Mouse (Mus musculus): Measurements from ENCODE around the gene Zfhx3. TPM values are rescaled to one million over a fixed set of nuclear protein-coding genes. Genes with fewer than 3 reads are reported as not detected.

Zfhx3 gene
- polyA plus RNA-seq, 1 experiment from 2014 or later: 44.7 TPM

DNA sequence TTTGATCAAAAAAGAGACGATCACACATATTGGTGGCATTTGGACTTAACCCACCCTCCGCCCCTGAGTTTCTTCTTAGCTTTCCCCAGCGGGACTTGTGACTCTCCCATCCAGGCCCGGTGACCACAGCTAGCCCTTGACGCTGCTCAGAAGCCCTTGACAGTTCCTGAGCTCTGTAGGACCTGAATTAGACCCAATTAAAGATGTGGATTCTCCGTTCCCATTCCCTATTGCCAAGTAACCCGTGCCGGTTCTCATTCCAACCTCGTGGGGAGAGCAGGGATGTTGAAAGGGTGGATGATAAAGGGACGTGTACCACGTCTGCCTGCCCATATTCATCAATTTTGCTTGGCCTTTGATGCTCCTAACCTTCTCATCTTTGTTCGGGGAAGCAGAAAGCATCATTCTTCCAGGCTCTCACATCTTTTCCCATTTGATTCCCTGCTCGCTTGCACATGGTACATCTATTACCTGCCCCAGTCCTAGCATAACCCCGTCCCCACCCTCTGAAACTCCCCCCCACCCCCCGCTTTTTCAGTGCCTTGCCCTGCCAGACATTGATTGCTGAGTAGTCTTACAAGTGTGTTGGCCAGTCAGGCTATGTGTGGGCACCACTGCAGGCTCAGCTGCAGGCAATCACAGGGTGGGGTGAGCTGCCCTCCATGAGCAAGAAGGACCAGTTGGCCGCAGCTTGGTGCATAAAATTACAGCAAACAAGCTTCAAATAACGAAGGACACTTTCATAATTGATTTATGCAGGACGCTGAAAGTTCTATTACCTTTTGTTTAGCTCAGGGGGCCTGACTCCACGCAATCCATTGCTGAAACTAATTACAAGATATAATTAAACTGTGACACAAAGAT is 525.0 kb downstream of the Zfhx3 start:
- no peak overlapping the region; the same call in 1 of the 2 replicates for H3K9ac ChIP-seq (ENCODE audit: low read depth, low read length)
- peak; percentile 65 for ATAC-seq
- 44% methylated on average over 19 of the region's 19 CpGs for WGBS
- H3K4me2 ChIP-seq (ENCODE audit: low read length): no peak overlapping the region
- peak overlapping the region; percentile 77 for H3K27ac ChIP-seq (ENCODE audit: low read length)
- H3K36me3 ChIP-seq (ENCODE audit: control insufficient read depth, insufficient read depth, low read length): no peaks in the 10 kb centered on the region
- H3K27me3 ChIP-seq (ENCODE audit: control insufficient read depth, insufficient read depth, low read depth, low read length): no peaks in the 10 kb centered on the region
- H3K9me3 ChIP-seq (replicated peaks; ENCODE audit: control insufficient read depth, low read length, poor library complexity, severe bottlenecking): no peaks in the 10 kb centered on the region
- no peak overlapping the region for H3K4me3 ChIP-seq (ENCODE audit: low read depth, low read length)
- H3K4me1 ChIP-seq (ENCODE audit: control insufficient read depth, insufficient read depth, low read length): peaks cover 22% of the 10 kb centered on the region

DNA sequence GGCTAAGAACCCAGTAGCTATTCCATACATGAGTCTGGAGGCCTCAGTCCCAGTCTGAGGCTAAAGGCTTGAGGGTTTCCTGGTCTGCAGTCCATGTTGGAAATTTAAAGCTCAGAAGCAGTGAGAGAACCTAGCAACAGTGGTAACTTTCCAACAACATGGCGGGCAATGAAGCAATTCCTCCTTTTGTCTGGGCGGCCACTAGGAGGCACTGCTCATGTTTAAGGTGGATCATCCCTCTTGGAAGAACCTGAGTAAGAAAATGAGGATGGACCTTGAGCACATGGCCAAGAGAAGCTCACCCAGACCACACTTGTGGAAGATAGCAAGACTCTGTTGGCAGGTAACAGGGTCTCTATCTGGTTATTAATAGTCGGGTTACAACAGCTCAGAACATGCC is 527.8 kb downstream of the Zfhx3 start:
- H3K4me3 ChIP-seq (ENCODE audit: low read depth, low read length): no peak overlapping the region
- whole genome bisulfite sequencing: 93% methylated on average over 3 of the region's 3 CpGs
- H3K27me3 ChIP-seq (ENCODE audit: control insufficient read depth, insufficient read depth, low read depth, low read length): no peaks in the 10 kb centered on the region
- no peaks in the 10 kb centered on the region for H3K36me3 ChIP-seq (ENCODE audit: control insufficient read depth, insufficient read depth, low read length)
- peaks cover 22% of the 10 kb centered on the region for H3K4me1 ChIP-seq (ENCODE audit: control insufficient read depth, insufficient read depth, low read length)
- ATAC-seq: no peak
- H3K9me3 ChIP-seq (replicated peaks; ENCODE audit: control insufficient read depth, low read length, poor library complexity, severe bottlenecking): no peaks in the 10 kb centered on the region
- no peak overlapping the region for H3K9ac ChIP-seq (ENCODE audit: low read depth, low read length)
- no peak overlapping the region for H3K4me2 ChIP-seq (ENCODE audit: low read length)
- no peak overlapping the region for H3K27ac ChIP-seq (ENCODE audit: low read length)

DNA sequence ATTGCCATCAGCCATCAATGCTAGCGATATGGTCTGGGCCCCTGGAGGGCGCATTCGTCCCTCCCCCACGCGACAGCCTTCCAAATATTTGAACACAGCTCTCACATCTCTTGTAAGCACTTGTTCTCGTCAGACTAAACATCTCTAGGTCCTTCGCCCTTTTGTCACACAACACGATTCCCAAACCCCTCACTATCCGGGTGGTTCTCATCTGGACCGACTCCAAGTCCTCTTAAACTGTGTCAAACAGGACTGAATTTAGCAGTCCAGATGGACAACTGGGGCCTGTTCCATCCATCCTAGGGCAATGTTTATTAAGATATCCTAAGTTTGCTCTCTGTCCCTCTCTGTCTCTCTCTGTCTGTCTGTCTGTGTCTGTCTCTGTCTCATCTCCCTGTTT is 532.1 kb downstream of the Zfhx3 start:
- no peaks in the 10 kb centered on the region for H3K27me3 ChIP-seq (ENCODE audit: control insufficient read depth, insufficient read depth, low read depth, low read length)
- no peaks in the 10 kb centered on the region for H3K4me1 ChIP-seq (ENCODE audit: control insufficient read depth, insufficient read depth, low read length)
- H3K27ac ChIP-seq (ENCODE audit: low read length): no peak overlapping the region
- WGBS: 82% methylated on average over 10 of the region's 10 CpGs
- no peak overlapping the region for H3K4me2 ChIP-seq (ENCODE audit: low read length)
- H3K36me3 ChIP-seq (ENCODE audit: control insufficient read depth, insufficient read depth, low read length): no peaks in the 10 kb centered on the region
- no peak overlapping the region for H3K9ac ChIP-seq (ENCODE audit: low read depth, low read length)
- no peak overlapping the region for H3K4me3 ChIP-seq (ENCODE audit: low read depth, low read length)
- H3K9me3 ChIP-seq (replicated peaks; ENCODE audit: control insufficient read depth, low read length, poor library complexity, severe bottlenecking): no peaks in the 10 kb centered on the region
- no peak for ATAC-seq

DNA sequence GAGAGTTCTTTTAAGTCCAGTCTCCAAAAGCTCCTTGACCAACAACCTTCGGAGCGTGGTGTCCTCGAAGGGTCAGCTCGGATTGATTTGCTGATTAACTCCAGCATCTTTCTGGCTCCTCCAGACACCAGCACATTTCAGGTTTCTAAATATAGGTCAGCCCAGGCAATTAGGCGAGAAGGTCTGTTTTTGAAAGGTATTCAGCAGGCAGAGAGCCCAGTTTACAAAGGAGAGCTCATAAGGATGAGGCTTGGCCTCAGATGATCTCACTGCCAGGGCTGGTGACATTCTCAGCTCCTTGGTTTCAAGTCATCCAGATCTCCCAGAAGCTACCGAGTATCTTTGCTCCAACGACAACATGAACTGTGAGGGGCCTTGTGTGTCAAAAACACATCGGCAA is 535.7 kb downstream of the Zfhx3 start:
- H3K9me3 ChIP-seq (replicated peaks; ENCODE audit: control insufficient read depth, low read length, poor library complexity, severe bottlenecking): no peaks in the 10 kb centered on the region
- H3K4me1 ChIP-seq (ENCODE audit: control insufficient read depth, insufficient read depth, low read length): peaks cover 16% of the 10 kb centered on the region
- WGBS: 88% methylated on average over 8 of the region's 8 CpGs
- H3K4me2 ChIP-seq (ENCODE audit: low read length): no peak overlapping the region
- no peak overlapping the region for H3K27ac ChIP-seq (ENCODE audit: low read length)
- no peaks in the 10 kb centered on the region for H3K27me3 ChIP-seq (ENCODE audit: control insufficient read depth, insufficient read depth, low read depth, low read length)
- H3K36me3 ChIP-seq (ENCODE audit: control insufficient read depth, insufficient read depth, low read length): no peaks in the 10 kb centered on the region
- H3K4me3 ChIP-seq (ENCODE audit: low read depth, low read length): no peak overlapping the region
- ATAC-seq: no peak
- no peak overlapping the region for H3K9ac ChIP-seq (ENCODE audit: low read depth, low read length)

DNA sequence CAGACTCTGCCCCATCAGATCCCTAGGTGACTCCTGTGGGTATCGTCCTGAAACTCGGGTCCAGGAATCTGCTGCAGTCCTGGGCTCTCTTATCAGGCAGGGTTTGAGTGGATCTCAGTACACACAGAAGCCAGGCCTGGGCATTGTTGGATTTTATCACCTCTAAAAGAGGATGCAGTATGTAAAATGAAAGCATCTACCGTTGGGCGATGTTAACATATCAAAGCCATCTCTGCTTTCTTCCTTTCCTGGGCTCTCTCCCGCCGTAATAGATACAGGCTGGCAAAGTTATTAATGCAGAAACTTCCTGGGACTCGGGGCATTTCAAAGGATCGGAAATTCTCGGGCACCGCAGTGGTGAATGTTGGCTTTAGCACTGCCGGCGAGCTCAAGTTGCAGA is 537.7 kb downstream of the Zfhx3 start:
- peaks cover 16% of the 10 kb centered on the region for H3K4me1 ChIP-seq (ENCODE audit: control insufficient read depth, insufficient read depth, low read length)
- no peaks in the 10 kb centered on the region for H3K27me3 ChIP-seq (ENCODE audit: control insufficient read depth, insufficient read depth, low read depth, low read length)
- H3K27ac ChIP-seq (ENCODE audit: low read length): peak overlapping the region; percentile 92
- ATAC-seq: no peak
- WGBS: 45% methylated on average over 12 of the region's 12 CpGs
- no peak overlapping the region for H3K9ac ChIP-seq (ENCODE audit: low read depth, low read length)
- no peak overlapping the region for H3K4me2 ChIP-seq (ENCODE audit: low read length)
- no peak overlapping the region for H3K4me3 ChIP-seq (ENCODE audit: low read depth, low read length)
- H3K9me3 ChIP-seq (replicated peaks; ENCODE audit: control insufficient read depth, low read length, poor library complexity, severe bottlenecking): no peaks in the 10 kb centered on the region
- H3K36me3 ChIP-seq (ENCODE audit: control insufficient read depth, insufficient read depth, low read length): no peaks in the 10 kb centered on the region

DNA sequence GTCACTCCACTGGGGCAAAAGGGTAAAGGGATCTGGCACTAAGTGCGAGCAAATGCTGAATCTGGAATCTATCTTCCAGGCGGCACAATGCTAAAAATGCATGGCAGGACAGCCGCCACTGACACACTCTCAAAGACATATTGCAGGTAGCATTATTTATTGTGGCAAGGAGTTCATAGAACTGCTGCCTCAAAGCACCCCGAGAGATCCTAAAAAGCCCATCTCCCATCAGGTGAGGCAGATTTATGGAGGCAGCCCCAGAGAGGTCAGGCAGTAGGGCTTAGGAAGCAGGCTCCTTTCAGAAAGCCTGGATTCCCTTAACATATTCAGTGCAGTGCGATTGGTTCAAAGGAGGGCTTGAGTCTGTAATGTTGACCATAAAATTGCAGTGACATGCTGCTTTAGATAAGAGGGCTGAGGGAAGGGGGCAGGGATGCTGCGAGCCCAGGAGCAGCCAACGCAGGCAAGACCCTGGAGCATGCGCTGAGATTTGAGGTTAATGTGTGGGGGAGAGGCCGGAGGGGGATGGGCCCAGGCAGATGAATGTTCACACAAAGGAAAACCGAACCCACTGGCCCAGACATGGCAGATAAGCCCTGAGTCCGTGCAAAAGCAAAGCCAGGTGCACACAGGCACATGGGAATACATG is 538.8 kb downstream of the Zfhx3 start:
- ATAC-seq: peak; percentile 94
- Histone ChIP-seq H3K9ac (ENCODE audit: low read depth, low read length) (no peak overlapping the region), H3K4me2 (ENCODE audit: low read length) (no peak overlapping the region), H3K36me3 (ENCODE audit: control insufficient read depth, insufficient read depth, low read length) (no peaks in the 10 kb centered on the region), H3K27me3 (ENCODE audit: control insufficient read depth, insufficient read depth, low read depth, low read length) (no peaks in the 10 kb centered on the region), H3K27ac (ENCODE audit: low read length) (peak overlapping the region; percentile 92), H3K9me3 (replicated peaks; ENCODE audit: control insufficient read depth, low read length, poor library complexity, severe bottlenecking) (no peaks in the 10 kb centered on the region), H3K4me3 (ENCODE audit: low read depth, low read length) (no peak overlapping the region), H3K4me1 (ENCODE audit: control insufficient read depth, insufficient read depth, low read length) (peaks cover 16% of the 10 kb centered on the region)
- 18% methylated on average over 11 of the region's 11 CpGs for WGBS

DNA sequence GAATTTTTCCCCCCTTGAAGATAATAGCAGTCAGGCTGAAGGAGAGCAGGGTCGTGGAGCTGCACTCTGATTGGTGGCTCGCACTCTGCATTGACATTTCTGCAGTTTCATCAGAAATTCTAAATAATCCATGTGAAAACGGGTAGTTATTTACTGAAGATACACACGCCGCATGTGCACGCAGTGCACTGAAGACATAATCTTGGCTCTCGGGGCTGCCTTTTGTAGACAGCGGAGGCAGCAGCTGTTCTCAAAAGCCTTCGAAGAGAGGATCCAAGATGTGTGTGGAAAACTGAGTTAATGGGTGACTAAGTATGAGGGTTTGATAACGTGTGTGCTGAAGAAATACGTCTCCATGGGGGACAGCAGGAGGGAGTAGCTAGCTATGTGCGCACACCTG is 553.7 kb downstream of the Zfhx3 start:
- Histone ChIP-seq H3K36me3 (ENCODE audit: control insufficient read depth, insufficient read depth, low read length) (no peaks in the 10 kb centered on the region), H3K4me3 (ENCODE audit: low read depth, low read length) (no peak overlapping the region), H3K4me1 (ENCODE audit: control insufficient read depth, insufficient read depth, low read length) (peaks cover 20% of the 10 kb centered on the region), H3K9me3 (replicated peaks; ENCODE audit: control insufficient read depth, low read length, poor library complexity, severe bottlenecking) (no peaks in the 10 kb centered on the region), H3K27ac (ENCODE audit: low read length) (peak overlapping the region; percentile 79), H3K9ac (ENCODE audit: low read depth, low read length) (peak overlapping the region; percentile 38; the same call in 1 of the 2 replicates), H3K4me2 (ENCODE audit: low read length) (peak overlapping the region; percentile 17; the same call in 1 of the 2 replicates), H3K27me3 (ENCODE audit: control insufficient read depth, insufficient read depth, low read depth, low read length) (no peaks in the 10 kb centered on the region)
- no peak; the same call in 1 of the 2 replicates for ATAC-seq
- WGBS: 47% methylated on average over 12 of the region's 12 CpGs

DNA sequence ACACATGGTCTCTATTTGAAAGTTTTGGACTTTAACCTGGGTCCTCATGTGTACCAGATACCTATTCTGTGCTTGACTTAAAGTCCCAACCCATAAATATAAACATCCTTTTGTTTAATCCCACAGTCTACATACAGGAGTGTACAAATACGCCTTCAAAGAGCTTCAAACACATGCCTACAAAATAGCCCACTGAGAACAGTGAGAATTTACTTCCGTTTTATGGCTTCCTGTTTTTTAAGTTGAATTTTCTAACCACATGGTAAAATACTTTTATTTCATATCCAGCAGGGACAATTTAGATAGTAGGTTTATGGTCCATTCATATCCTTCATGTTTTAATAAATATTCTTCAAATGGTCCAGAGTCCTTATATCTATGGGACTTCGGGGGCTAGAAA is 564.3 kb downstream of the Zfhx3 start:
- Histone ChIP-seq H3K9ac (ENCODE audit: low read depth, low read length) (no peak overlapping the region), H3K4me1 (ENCODE audit: control insufficient read depth, insufficient read depth, low read length) (peaks cover 12% of the 10 kb centered on the region), H3K4me3 (ENCODE audit: low read depth, low read length) (no peak overlapping the region), H3K4me2 (ENCODE audit: low read length) (no peak overlapping the region), H3K27me3 (ENCODE audit: control insufficient read depth, insufficient read depth, low read depth, low read length) (no peaks in the 10 kb centered on the region), H3K27ac (ENCODE audit: low read length) (no peak overlapping the region), H3K9me3 (replicated peaks; ENCODE audit: control insufficient read depth, low read length, poor library complexity, severe bottlenecking) (no peaks in the 10 kb centered on the region), H3K36me3 (ENCODE audit: control insufficient read depth, insufficient read depth, low read length) (no peaks in the 10 kb centered on the region)
- WGBS: 87% methylated on average over 3 of the region's 3 CpGs
- no peak for ATAC-seq

DNA sequence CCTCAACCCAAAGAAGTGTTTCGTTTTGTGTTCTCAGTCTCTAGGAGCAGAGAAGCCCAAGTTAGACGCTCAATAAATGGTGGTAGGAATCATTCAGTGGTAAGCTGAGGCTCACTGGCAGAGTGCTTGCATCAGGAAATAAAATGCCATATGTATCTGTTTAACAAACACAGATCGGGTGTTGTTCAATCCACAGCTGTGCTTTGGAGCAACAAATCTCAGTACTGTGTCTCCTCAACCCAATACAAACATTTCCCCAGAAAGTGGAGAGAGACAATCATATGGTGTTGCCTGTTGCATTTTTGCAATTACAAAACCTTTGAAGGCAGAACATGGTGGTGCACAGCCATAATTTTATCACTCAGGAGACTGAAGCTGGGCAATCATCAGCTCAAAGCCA is 565.3 kb downstream of the Zfhx3 start:
- ATAC-seq: no peak
- H3K9ac ChIP-seq (ENCODE audit: low read depth, low read length): no peak overlapping the region
- WGBS: 94% methylated on average over 3 of the region's 3 CpGs
- no peak overlapping the region for H3K4me3 ChIP-seq (ENCODE audit: low read depth, low read length)
- H3K27me3 ChIP-seq (ENCODE audit: control insufficient read depth, insufficient read depth, low read depth, low read length): no peaks in the 10 kb centered on the region
- no peaks in the 10 kb centered on the region for H3K9me3 ChIP-seq (replicated peaks; ENCODE audit: control insufficient read depth, low read length, poor library complexity, severe bottlenecking)
- H3K4me1 ChIP-seq (ENCODE audit: control insufficient read depth, insufficient read depth, low read length): peaks cover 6% of the 10 kb centered on the region; the same call in 1 of the 2 replicates
- no peak overlapping the region for H3K4me2 ChIP-seq (ENCODE audit: low read length)
- no peak overlapping the region for H3K27ac ChIP-seq (ENCODE audit: low read length)
- no peaks in the 10 kb centered on the region for H3K36me3 ChIP-seq (ENCODE audit: control insufficient read depth, insufficient read depth, low read length)

Measured in midbrain, embryonic 16.5 days (tissue).